Mouse (Mus musculus): Measurements from ENCODE around the gene Tmem150b. TPM values are rescaled to one million over a fixed set of nuclear protein-coding genes. Genes with fewer than 3 reads are reported as not detected.

Tmem150b gene
- polyA plus RNA-seq, 1 experiment from 2014 or later, result 0.18 TPM

- Histone ChIP-seq H3K27ac (ENCODE audit: low read depth, low read length) (no peak overlapping the region), H3K9ac (ENCODE audit: low read depth, low read length) (no peak overlapping the region), H3K4me2 (ENCODE audit: low read length) (no peak overlapping the region), H3K4me3 (ENCODE audit: low read length) (no peak overlapping the region), H3K27me3 (replicated peaks; ENCODE audit: control insufficient read depth, insufficient read depth, low read length) (no peaks in the 10 kb centered on the region), H3K4me1 (ENCODE audit: control insufficient read depth, insufficient read depth, low read depth, low read length) (no peaks in the 10 kb centered on the region), H3K9me3 (ENCODE audit: control insufficient read depth, low read length) (no peaks in the 10 kb centered on the region), H3K36me3 (ENCODE audit: control insufficient read depth, insufficient read depth, low read length) (peaks cover 28% of the 10 kb centered on the region)
- no peak for ATAC-seq
- WGBS, result 91% methylated on average over 7 of the region's 7 CpGs
Observed at GRCm38 (mm10) chr7:4675200-4675599, 49.8 kb downstream of the Tmem150b start.

DNA sequence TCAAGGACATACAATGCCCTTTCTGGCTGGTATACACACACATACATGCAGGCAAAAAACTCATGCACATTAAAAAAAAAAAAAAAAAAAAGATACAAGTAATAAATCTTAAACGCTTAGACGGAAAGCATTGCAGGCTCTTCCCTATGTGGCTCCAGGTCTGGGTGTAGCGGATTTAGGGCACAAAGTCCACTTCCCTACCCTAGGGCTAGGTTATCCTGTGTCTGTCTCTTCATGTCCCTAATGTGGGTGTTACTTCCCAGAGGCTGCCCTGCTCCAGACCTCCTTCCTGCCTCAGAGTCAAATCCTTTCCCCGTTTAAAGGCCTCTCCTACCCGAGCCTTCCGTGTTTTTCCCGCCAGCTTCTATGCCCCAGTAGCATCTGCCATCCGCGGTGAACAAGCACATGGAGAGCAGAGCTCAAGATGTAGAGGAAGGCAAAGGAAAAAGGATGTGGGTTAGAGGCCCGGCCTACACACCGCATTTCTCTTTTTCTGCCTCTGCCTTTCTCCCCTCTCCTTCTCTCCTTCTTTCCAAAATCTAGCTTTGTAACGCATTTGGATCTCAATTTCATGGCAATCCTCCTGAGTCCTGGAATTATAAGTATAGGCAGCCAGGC lies 50.8 kb downstream of the Tmem150b start:
- H3K27ac ChIP-seq (ENCODE audit: low read depth, low read length), result no peak overlapping the region
- no peak overlapping the region for H3K9ac ChIP-seq (ENCODE audit: low read depth, low read length)
- no peaks in the 10 kb centered on the region for H3K9me3 ChIP-seq (ENCODE audit: control insufficient read depth, low read length)
- 91% methylated on average over 12 of the region's 12 CpGs for WGBS
- H3K27me3 ChIP-seq (replicated peaks; ENCODE audit: control insufficient read depth, insufficient read depth, low read length), result no peaks in the 10 kb centered on the region
- peaks cover 28% of the 10 kb centered on the region for H3K36me3 ChIP-seq (ENCODE audit: control insufficient read depth, insufficient read depth, low read length)
- H3K4me2 ChIP-seq (ENCODE audit: low read length), result no peak overlapping the region
- no peaks in the 10 kb centered on the region for H3K4me1 ChIP-seq (ENCODE audit: control insufficient read depth, insufficient read depth, low read depth, low read length)
- no peak overlapping the region for H3K4me3 ChIP-seq (ENCODE audit: low read length)
- ATAC-seq, result no peak

DNA sequence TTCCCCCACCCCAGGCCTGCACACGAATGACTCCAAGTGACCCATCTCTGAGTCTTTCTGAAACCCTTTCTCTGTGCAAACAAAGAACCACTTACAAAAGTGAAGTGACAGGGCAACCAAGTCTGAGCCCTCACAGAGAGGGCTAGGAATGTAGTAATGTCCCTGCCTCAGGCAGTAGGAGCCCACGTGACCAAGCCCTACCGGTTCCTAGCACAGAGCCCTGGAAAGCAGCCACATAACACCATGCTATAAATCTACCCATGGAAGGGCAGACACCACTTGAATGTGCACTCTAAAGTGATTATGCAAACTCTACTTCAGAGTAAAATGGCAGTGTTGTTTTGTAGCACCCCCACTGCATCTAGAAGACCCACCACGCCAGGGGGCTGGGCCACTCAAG lies 53.1 kb downstream of the Tmem150b start:
- no peak overlapping the region for H3K9ac ChIP-seq (ENCODE audit: low read depth, low read length)
- H3K4me3 ChIP-seq (ENCODE audit: low read length), result no peak overlapping the region
- H3K9me3 ChIP-seq (ENCODE audit: control insufficient read depth, low read length), result no peaks in the 10 kb centered on the region
- no peak overlapping the region for H3K4me2 ChIP-seq (ENCODE audit: low read length)
- H3K27ac ChIP-seq (ENCODE audit: low read depth, low read length), result no peak overlapping the region
- H3K27me3 ChIP-seq (replicated peaks; ENCODE audit: control insufficient read depth, insufficient read depth, low read length), result no peaks in the 10 kb centered on the region
- 55% methylated on average over 4 of the region's 4 CpGs for WGBS
- H3K36me3 ChIP-seq (ENCODE audit: control insufficient read depth, insufficient read depth, low read length), result peaks cover 33% of the 10 kb centered on the region
- H3K4me1 ChIP-seq (ENCODE audit: control insufficient read depth, insufficient read depth, low read depth, low read length), result no peaks in the 10 kb centered on the region
- ATAC-seq, result peak; percentile 42; the same call in 1 of the 2 replicates

GRCm38 (mm10) chr7:4670655-4671255 lies 54.3 kb downstream of the Tmem150b start:
- Histone ChIP-seq H3K27me3 (replicated peaks; ENCODE audit: control insufficient read depth, insufficient read depth, low read length) (no peaks in the 10 kb centered on the region), H3K9ac (ENCODE audit: low read depth, low read length) (no peak overlapping the region), H3K4me2 (ENCODE audit: low read length) (no peak overlapping the region), H3K36me3 (ENCODE audit: control insufficient read depth, insufficient read depth, low read length) (peaks cover 34% of the 10 kb centered on the region), H3K4me3 (ENCODE audit: low read length) (no peak overlapping the region), H3K4me1 (ENCODE audit: control insufficient read depth, insufficient read depth, low read depth, low read length) (no peaks in the 10 kb centered on the region), H3K27ac (ENCODE audit: low read depth, low read length) (no peak overlapping the region), H3K9me3 (ENCODE audit: control insufficient read depth, low read length) (no peaks in the 10 kb centered on the region)
- no peak for ATAC-seq
- WGBS, result 93% methylated on average over 8 of the region's 8 CpGs

DNA sequence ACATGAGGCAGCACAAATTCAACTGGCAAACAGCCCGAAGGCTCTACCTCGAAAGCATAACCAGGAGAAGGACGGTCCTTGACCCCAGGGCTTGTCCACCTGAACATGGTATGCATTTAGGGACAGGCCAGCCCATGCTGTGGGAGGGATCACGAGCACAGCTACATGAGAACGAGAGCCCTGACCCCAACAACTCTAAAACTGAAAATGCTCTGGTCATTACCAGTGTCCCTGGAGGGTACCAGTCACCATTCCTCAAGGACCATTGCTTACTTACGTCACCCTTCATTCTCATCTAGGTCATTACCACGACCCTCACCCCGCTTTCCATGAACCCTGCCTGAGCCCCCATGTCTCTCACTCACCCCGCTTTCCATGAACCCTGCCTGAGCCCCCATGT lies 55.9 kb downstream of the Tmem150b start:
- H3K9ac ChIP-seq (ENCODE audit: low read depth, low read length), result no peak overlapping the region
- peaks cover 26% of the 10 kb centered on the region for H3K36me3 ChIP-seq (ENCODE audit: control insufficient read depth, insufficient read depth, low read length)
- no peaks in the 10 kb centered on the region for H3K27me3 ChIP-seq (replicated peaks; ENCODE audit: control insufficient read depth, insufficient read depth, low read length)
- H3K9me3 ChIP-seq (ENCODE audit: control insufficient read depth, low read length), result no peaks in the 10 kb centered on the region
- no peak overlapping the region for H3K27ac ChIP-seq (ENCODE audit: low read depth, low read length)
- H3K4me2 ChIP-seq (ENCODE audit: low read length), result no peak overlapping the region
- no peak overlapping the region for H3K4me3 ChIP-seq (ENCODE audit: low read length)
- WGBS, result 97% methylated on average over 9 of the region's 9 CpGs
- H3K4me1 ChIP-seq (ENCODE audit: control insufficient read depth, insufficient read depth, low read depth, low read length), result no peaks in the 10 kb centered on the region
- ATAC-seq, result no peak

DNA sequence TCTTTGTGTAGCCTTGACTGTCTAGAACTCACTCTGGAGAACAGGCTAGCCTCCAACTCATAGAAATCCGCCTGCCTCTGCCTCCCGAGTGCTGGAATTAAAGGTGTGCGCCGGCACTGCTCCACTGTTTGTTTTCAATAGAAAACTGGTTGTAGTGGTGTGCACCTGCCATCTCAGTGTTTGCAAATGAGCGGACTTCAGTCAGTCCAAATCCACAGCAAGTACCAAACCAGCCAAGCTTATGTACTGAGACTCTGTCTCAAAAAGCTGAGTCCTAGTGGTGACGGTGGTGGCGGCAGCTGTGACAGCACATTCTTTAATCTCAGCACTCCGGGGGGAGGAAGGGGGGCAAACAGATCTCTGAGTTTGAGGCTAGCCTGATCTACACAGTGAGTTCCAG lies 56.5 kb downstream of the Tmem150b start:
- Histone ChIP-seq H3K27me3 (replicated peaks; ENCODE audit: control insufficient read depth, insufficient read depth, low read length) (no peaks in the 10 kb centered on the region), H3K4me1 (ENCODE audit: control insufficient read depth, insufficient read depth, low read depth, low read length) (no peaks in the 10 kb centered on the region), H3K27ac (ENCODE audit: low read depth, low read length) (no peak overlapping the region), H3K4me2 (ENCODE audit: low read length) (no peak overlapping the region), H3K4me3 (ENCODE audit: low read length) (no peak overlapping the region), H3K36me3 (ENCODE audit: control insufficient read depth, insufficient read depth, low read length) (peaks cover 24% of the 10 kb centered on the region), H3K9ac (ENCODE audit: low read depth, low read length) (no peak overlapping the region), H3K9me3 (ENCODE audit: control insufficient read depth, low read length) (no peaks in the 10 kb centered on the region)
- WGBS, result 97% methylated on average over 8 of the region's 8 CpGs
- no peak for ATAC-seq

DNA sequence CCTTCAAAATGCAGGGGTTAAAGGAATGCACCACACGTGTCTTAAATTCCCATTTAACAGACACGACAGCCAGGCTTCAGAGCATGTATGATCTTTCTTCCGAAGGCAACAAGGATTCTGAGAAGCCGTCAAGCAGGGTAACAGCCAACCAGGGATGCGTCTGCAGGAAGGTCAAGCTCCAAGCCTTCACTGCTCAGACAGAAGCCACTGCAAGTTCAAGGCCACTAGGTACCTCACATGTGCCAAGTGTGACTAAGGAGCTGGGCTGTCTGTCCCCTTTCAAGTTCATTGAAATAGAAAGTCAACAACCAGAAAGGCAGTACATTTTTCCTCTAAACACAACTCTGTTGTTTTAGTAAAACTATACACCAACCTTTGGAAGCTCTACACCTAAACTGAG lies 58.2 kb downstream of the Tmem150b start:
- ATAC-seq, result no peak
- 98% methylated on average over 5 of the region's 5 CpGs for WGBS

DNA sequence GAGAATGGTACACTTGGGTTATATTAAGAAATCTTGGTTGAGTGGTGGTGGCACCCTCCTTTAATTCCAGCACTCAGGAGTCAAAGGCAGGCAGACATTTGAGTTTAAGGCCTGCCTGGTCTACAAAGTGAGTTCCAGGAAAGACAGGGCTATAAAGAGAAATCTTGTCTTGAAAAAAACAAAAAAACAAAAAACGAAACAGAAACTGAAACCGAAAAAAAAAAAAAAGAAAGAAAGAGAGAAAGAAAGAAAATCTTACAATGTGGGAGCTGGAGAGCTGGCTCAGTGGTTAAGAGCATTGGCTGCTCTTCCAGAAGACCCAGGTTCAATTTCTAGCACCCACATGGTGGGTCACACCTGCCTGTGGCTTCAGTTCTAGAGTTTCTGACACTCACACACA lies 61.3 kb downstream of the Tmem150b start:
- H3K36me3 ChIP-seq (ENCODE audit: control insufficient read depth, insufficient read depth, low read length), result peaks cover 11% of the 10 kb centered on the region

More for the DNA sequence above, 58.2 kb downstream of the Tmem150b start:
- Histone ChIP-seq H3K4me2 (ENCODE audit: low read length) (no peak overlapping the region), H3K9ac (ENCODE audit: low read depth, low read length) (no peak overlapping the region), H3K27ac (ENCODE audit: low read depth, low read length) (no peak overlapping the region), H3K36me3 (ENCODE audit: control insufficient read depth, insufficient read depth, low read length) (peaks cover 24% of the 10 kb centered on the region), H3K9me3 (ENCODE audit: control insufficient read depth, low read length) (no peaks in the 10 kb centered on the region), H3K4me1 (ENCODE audit: control insufficient read depth, insufficient read depth, low read depth, low read length) (no peaks in the 10 kb centered on the region), H3K27me3 (replicated peaks; ENCODE audit: control insufficient read depth, insufficient read depth, low read length) (no peaks in the 10 kb centered on the region), H3K4me3 (ENCODE audit: low read length) (no peak overlapping the region)

GRCm38 (mm10) chr7:4663179-4663578 lies 61.9 kb downstream of the Tmem150b start:
- 74% methylated on average over 8 of the region's 8 CpGs for WGBS
- Histone ChIP-seq H3K36me3 (ENCODE audit: control insufficient read depth, insufficient read depth, low read length) (peaks cover 6% of the 10 kb centered on the region), H3K9ac (ENCODE audit: low read depth, low read length) (no peak overlapping the region), H3K4me2 (ENCODE audit: low read length) (no peak overlapping the region), H3K27me3 (replicated peaks; ENCODE audit: control insufficient read depth, insufficient read depth, low read length) (no peaks in the 10 kb centered on the region), H3K27ac (ENCODE audit: low read depth, low read length) (no peak overlapping the region), H3K4me1 (ENCODE audit: control insufficient read depth, insufficient read depth, low read depth, low read length) (peaks cover 6% of the 10 kb centered on the region; the same call in 1 of the 2 replicates), H3K9me3 (ENCODE audit: control insufficient read depth, low read length) (no peaks in the 10 kb centered on the region), H3K4me3 (ENCODE audit: low read length) (no peak overlapping the region)
- no peak for ATAC-seq

More for the DNA sequence above, 61.3 kb downstream of the Tmem150b start:
- 94% methylated on average over 2 of the region's 2 CpGs for WGBS
- Histone ChIP-seq H3K4me3 (ENCODE audit: low read length) (no peak overlapping the region), H3K9me3 (ENCODE audit: control insufficient read depth, low read length) (no peaks in the 10 kb centered on the region), H3K27ac (ENCODE audit: low read depth, low read length) (no peak overlapping the region), H3K9ac (ENCODE audit: low read depth, low read length) (no peak overlapping the region), H3K4me1 (ENCODE audit: control insufficient read depth, insufficient read depth, low read depth, low read length) (peaks cover 6% of the 10 kb centered on the region; the same call in 1 of the 2 replicates), H3K27me3 (replicated peaks; ENCODE audit: control insufficient read depth, insufficient read depth, low read length) (no peaks in the 10 kb centered on the region), H3K4me2 (ENCODE audit: low read length) (no peak overlapping the region)
- ATAC-seq, result no peak

All from hindbrain, embryonic 16.5 days (tissue).